Mouse (Mus musculus) CH12F3 (cell line): ENCODE results near the gene Map1b.

ENCODE experiments used
- in situ Hi-C: fragments of 300-500 bp; cut with MboI; formaldehyde crosslinking; loops from 2 replicates; pipeline ENCODE4 v1.14.3; 2020; ENCODE audit warnings: low sequenced_read_pairs

The Map1b gene

DNA sequence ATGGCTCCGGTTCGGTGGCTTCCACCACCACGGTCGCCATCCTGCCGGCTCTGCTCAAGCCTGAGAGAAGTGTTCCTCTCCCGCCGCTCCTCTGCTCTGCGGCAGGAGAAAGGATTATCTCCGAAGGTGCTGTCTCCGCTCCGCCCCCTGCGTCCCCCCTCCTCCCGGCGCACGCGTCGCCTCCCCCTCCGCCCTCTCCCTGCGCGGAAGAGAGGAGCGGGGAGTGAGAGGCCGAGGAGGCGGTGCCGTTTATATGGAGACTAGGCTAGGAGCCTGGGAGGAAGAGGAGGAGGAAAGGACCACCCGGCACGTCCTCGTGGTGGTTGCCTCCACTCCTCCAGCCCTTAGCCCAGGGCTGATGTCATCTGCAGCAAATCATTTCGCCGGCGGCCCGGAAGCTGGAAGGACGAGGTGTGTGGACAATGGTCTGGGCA lies at the start of gene Map1b:
Gene Map1b, minus strand, starts transcription at position 93 of the 434 bp plus-strand sequence.
- in situ Hi-C loops: no loop called here

DNA sequence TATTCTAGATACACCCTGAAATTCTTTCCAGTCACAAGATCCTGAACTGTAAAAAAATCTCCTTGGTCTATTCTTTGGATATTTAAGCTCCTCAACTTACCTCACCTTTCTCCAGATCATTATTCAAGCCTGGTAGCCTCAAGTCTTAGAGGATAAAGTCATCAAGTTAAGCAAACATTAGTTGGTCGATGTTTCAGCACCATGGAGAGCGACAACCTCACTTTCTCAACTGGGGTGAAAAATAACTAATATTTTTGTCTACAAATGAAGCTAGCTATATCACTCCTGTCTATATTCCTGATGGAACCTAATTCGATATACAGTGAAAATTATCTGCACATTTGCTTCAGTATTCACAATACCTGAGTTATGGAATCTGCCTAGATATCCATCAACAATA lies 48.0 kb upstream of the Map1b start:
- in situ Hi-C loops: no loop called here

DNA sequence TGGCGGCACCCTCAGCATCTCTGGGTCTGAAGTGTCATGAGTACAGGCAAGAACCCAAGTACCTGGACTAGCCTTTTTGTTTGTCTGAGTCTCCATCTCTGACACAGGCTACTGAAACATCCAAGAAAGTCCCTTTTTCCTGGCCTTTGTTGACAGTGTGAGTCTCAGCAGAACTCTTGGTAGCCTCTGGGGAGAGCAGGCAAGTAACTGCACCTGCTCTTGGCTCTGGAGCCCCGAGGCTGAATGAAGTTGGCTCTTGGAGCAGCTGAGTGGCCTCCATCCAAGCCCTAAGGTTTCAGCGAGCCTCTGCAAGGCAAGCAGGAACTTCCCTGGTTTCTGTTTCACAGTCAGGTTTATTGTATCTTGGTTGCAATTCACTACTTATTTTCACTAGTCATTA lies 46.7 kb upstream of the Map1b start:
- in situ Hi-C loops: no loop called here

DNA sequence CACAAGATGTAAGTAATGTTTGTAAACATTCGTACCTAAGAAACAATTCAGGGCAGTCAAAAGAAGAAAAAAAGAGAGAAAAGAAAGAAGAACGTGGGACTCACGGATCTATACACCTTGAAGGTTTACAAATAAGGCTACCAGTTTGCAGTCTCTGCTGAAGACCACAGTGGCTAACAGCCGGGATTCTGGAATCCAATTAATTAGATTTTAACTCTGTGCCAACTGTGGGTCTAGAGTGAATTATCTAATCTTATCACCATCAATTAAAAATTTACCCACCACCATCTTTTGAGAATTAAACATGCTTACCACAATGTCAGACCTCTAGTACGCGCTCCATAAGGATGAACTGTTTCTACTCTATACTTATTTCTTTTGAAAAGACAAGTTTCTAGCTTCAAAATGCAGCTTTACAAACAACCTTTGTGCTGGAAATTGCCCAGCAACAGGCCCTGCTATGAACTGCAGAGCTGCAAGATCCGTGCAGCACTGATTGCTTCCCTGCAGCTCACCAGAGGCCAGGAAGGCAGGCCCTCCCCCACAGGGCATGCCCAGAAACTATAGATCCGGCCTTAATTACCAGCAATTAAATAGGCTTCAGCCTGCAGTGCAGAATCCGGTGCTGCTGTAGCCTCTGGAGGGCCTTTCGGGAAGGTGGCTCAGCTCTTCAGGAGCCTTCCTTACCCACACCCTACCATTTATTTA lies 45.7 kb upstream of the Map1b start:
- in situ Hi-C loops: no loop called here

DNA sequence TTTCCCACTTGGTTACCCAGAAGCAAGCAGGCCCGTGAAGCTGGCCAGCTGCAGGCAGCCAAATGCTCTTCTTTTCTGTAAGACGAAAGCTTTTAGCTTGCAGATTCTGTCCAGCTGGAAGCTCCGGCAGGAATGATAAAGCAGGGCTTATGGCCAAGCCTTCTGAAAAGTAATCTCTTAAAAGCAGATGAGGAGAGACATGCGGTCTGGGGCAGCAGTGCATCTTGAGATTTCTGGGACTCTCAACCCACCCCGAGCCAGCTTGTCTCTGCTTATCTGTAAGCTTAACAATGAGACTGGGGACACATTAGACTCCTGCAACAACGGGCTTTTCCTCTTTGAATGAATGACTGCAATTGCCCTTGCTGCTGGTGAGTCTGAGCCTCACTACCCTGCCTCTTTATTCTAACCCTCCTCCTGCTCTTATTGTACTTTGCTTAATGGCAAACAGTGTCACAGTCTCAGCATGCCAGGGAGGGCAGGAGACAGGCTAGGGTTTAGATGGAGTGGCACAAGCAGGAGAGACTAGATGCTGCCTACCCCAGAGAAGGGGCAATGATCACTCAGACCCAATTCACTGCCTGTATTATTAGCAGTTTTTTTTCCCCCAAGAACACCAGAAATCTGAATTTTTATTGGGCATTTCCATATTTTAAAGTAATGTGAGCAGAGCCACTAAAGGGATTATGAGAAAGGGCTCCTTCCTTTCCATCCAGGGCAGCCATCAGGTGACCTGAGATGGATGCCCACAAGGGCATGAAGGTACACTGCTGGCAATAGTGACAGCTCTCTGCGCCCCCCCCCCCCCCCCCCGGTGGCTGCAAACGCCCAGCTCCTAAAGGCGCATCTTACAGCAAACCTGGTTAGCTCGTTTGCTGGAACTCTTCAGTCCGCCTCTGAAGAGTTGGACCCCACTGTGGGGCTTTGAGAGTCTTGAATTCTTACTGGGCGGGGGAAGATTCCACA lies 44.6 kb upstream of the Map1b start:
- in situ Hi-C loops: no loop called here

DNA sequence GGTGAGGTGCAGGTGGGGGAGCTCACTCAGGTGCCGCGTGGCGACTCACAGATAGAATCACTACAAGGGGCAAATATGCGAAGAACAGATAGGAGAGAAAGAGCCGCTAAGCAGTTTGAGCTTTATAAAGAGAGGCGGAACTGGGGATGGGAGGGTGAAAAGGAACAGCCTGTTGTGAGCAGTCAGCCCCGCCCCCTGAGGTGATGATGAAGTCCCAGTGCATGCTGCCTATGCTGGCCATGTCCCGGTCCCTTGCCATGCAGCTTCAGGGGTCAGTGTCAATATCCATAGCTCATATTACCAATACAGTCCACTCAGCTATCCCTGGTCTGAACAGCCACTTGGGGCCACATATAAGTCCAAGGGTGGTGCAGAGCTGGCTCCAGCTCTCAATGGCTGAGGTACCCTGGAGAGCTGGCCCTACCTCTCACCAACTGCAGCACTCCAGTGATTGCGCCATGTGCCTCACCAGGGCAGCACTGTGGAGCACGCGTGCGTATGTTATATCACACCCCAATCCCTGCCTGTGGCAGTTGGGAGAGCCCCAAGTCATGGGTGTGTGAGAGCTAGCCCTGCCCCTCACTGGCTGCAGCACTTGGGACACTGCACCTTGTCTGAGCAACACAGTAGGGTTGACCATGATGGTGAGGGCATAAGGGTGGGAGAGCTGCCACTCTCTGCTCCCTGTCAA lies 42.0 kb upstream of the Map1b start:
- in situ Hi-C loops: no loop called here

DNA sequence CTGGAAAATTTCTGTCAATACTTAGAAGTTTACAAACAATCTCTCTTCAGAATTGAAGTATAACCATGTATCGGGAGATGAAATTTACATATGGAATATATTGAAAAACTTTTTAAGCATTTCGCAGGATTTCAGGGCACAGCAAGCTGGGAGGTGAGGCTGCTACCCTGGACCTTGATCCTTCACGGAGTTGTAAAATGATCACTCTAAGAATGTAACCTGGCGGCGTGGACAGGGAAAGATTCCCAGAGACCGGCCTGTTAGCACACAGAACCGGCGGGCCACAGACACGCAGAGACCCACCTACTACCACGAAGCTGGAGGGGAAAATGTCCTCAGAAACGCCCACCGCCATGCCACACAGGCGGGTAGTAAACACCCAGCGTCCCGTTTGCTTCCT lies 41.5 kb upstream of the Map1b start:
- in situ Hi-C loops: no loop called here

DNA sequence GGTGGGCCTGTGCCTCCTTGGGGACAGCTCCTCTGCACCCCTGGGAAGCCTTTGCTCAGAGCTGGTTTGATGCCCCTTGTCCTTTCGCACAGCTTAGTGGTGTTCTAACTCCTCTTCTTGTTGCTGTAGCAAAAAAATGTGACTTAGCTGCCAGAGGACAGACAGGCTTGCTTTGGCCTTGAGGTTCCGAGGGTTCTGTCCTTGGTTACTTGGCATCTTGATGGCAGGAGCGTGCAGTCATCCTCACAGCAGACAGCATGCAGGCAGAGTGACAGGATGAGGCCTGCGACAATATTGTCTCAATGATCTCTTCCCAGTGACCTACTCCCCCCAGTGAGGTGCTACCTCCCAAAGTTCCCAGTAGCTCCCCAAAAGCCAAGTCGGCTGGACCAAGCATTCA lies 41.0 kb upstream of the Map1b start:
- in situ Hi-C loops: no loop called here

DNA sequence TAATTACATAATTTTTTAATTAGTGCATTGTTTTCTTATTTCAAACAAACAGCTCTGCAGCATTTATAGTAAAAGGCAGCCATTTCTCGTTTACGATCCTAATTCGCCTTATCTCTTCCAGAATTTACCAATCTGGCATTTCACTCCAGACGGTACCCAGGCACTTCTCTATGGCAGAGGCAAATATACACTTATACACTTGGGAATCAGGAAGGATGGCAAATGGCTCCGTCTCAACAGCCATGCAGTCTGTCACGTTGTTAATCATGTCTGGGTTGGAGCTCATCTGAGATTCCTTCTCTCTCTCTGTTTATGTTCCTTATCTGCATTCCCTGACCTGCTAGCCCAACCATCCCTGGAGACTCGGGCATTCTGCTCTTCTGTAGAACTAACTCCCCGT lies 38.6 kb upstream of the Map1b start:
- in situ Hi-C loops: no loop called here

DNA sequence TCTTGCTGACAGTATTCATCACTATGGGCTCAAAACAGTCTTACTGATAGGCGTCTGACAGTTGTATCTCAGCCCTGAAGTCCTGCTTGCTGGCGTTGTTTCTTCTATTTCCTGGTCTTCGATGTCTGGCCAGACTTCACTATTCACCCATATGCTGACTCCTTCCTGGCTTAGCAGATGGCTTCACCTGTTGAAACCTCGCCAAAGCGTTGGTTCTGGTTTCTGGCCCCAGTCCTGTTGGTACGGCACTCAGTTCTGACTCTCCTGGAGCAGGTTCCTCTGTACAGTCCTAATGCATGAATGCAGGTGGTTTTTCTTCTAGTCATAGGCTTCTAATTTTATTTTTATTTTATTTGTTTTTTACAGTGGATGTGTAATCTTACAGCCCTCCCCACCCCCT lies 38.1 kb upstream of the Map1b start:
- in situ Hi-C loops: no loop called here

DNA sequence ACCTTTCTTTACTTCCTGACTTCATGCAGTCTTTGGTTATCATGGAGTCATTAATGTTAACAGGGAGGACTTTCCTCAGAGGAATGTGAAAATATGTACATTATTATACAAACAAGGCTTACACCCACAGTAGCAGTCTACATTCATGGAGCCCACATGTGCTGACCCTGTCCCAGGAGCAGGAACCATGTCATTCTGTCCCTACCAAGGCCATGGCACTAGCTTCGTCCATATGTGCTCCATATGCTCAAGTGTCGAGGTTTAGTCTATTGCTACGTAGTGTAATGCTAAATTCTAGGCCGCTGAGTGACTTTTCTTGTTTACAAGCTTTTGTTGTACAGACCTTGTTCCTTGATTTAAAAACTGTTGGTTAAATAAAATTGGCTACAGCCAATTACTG lies 36.0 kb upstream of the Map1b start:
- in situ Hi-C loops: no loop called here

DNA sequence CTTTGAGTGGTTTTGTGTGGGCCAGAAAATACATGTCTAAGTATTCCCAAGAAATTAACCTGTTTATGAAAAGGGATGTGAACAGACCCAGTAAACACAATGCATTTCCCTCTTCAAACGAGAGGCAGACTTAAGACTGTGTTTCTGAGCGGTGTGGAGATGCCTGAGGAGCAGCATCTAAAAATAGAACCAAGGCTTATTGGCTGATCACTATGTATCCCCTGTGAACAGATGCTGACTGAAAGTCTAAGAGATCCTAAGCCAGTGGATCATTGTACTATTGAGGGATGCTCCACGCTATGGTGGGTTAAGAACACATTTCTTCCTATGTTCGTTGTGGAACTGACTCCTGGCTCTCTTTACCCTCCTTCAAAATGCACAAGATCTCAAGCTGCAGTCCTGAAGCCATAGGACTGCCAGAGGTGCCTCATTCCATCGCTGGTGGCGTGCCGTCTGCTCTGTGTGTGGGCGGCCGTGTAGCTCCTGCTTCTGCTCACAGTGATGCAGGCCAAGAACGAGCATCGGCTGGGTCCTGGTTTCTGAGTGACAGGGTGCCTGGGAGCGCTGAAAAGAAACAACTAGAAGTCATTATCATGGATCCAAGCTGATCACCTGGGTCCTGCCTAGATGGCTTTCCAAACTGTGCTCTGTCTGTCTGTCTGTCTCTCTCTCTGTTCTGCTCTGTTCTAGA lies 34.5 kb upstream of the Map1b start:
- in situ Hi-C loops: no loop called here

DNA sequence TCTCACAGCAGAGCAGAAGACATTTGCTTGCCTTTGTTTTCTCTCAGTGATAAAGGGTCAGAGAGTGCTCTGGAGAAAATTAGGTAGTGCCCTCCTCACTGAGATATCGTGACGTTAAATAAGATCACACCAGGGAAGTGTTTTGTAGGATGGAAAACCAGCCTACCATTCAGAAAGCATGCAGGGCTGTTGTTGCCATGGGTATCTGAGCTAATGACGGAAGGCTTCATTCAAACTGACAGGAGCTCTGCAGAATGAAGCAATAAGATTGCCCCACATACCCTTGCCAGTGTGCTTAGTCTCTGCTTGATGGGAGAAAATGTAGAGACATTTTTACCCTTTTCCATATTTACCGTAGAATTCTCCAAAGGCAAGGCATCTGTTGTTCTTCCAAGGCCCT lies 33.7 kb upstream of the Map1b start:
- in situ Hi-C loops: no loop called here

DNA sequence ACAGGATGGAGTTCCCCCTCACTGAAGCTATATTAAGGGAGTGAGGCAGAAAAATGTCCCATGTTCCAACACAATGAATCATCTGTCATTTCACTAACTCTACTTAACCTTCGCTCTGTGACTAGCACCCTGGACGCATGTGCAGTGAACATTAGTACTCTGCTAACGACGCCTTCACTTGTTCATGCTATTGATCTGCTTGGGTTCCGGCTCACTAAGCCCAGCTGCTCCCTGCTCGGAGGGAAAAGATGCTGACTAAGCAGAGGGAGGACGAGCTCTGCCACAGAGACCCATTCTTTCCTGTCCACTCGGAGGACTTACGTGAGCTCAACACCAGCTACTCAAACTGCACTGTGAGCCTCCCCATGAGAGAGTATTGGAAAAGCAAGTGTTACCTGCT lies 33.2 kb upstream of the Map1b start:
- in situ Hi-C loops: no loop called here

DNA sequence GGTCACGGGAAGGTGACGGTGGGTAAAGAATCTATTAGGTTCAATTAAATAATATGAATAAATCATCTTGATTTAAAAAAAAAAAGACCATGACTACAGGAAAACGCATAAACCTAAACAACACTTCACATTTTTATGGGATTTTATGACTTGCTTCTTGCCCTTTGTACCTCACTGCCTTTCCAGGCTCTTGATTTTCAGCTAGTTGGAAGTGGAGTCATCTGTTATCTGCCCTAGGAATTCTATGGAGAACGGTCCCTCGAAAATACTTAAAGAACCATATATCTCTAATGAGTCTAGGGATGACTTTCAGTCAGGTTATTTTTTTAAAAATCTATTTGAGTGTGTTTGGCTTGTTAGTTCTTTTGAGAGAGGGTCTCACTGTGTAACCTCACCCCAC lies 30.5 kb upstream of the Map1b start:
- in situ Hi-C loops: no loop called here

DNA sequence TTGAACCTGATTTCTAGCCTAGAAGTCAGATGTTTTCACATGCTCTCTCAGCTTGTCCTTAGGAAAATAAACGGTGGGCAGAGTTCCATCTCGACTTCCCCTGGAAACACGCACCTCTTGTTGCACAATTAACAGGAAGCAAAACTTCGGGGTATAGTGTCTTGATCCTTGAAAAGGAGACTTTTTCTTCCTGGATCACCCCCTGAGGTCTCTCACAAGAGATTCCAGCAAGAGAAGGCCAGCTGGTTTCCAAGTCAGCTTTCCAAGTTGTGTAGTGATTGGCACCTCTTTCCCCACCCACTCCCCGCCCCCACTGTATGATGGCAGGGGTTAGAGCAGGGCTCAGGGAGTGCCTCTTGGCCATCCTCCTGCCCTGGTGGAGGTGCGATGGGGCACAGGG lies 28.9 kb upstream of the Map1b start:
- in situ Hi-C loops: no loop called here

DNA sequence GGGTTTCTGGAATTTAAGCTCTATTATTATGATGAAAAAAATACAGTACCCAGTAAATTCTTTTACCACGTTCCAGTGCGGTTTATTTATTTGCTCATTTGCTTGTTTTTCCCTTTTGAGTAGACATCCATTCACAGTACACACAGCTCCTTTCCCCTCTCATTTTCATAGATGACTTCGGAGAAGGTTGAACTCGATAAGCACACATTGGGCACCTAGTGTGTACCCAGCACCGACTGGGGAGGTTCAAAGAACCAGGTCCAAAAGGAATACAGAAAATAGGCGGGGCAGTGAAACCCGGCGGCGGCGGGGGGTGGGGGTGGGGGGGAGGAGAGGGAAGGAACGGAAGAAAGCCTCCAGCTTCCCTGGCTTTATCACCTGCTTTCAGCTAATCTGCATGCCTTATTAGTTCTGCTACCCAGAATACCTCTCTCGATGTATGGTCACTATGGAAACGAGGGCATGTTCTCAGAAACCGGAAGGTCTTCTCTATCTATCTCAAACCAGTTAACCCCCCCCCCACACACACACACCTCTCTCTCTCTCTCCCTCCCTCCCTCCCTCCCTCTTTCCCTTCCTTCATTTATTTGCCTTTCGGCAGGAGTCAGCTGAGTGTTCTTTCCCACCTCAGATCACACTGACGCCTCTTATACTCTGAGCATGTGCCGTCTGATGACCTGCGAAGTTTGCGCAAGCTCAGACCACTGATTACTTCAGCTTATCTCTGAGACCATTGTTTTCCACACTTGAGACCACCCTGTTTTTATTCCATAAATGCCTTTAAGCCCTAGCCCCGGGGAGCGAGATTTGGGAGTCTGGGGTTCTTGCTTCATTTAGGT lies 25.3 kb upstream of the Map1b start:
- in situ Hi-C loops: no loop called here

DNA sequence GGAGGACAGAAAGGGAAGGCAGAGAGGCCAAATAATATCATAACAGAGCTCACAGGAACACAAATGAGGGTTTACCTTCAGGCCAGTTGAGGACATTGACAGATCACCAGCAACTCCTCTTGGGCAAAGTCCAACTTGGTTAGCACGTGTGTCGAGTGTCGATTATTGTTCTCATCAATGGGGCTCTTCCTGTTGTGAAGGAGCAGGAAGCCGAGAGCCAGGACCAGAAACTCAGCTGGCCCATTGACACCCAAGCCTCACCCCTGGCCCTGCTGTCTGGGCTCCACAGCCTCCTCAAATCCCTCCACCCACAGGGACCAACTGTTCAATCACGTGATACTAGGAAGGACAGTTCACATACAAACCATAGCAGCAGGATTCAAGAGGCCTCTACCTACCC lies 22.9 kb upstream of the Map1b start:
- in situ Hi-C loops: no loop called here

DNA sequence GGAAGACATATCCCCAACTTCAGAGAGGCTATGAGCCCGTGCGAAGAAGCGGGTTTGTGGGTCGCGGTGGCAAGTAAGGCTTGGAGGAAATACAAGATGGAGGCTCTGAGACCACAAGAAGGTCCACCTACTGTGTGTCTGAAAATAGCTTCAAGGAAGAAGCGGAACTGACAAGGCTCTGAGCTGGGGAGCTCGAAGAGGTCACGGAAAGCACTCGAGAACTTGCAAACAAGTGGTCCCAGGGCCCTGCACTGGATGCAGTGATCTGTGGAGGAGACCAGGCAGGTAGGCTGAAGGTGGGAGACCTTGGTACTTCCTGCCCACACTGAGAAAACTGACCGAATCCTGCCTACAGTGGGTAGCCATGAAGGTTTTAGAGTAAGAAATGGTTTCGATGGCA lies 22.5 kb upstream of the Map1b start:
- in situ Hi-C loops: no loop called here

DNA sequence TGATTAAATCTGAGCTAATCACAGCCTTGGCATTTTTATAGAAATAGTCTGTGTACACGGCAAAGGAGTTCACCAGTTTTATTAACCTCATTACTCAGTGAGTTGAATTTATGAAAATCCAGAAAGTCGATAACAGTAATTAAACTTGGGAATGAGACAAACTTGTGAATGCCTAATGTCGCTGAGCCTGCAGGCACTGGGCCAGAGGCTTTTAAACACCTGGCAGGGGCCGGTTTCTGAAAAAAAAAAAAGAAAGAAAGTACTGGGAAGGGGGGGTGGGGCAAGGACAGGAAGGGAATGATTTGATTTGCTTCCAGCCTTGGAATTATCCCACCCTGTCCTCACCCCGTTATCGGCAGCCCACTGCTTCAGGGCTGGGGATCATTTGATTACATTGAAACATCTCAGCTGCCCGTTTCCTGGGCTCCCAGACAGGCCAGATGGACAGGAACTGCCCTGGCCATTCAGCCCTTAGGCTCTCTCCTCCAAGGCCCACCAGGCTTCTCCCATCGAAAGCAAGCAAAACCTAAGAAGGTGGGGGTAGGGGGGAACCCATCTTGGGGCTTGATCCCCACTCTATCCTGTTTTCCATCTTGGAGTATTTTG lies 21.7 kb upstream of the Map1b start:
- in situ Hi-C loops: no loop called here
